Mouse (Mus musculus) MEL (cell line): Measurements from ENCODE around the gene Cd40.

Source experiments
- BHLHE40 ChIP-seq: IDR thresholded peaks from 2 replicates; pipeline ENCODE4 v1.6.1; 2012; ENCODE audit warnings: low read depth, mild to moderate bottlenecking, inconsistent platforms, low read length, improper control_type of control experiment, borderline replicate concordance
- CTCF ChIP-seq, 3 experiments: IDR thresholded peaks in 2 of 3; conservative IDR thresholded peaks in 1 of 3; 2 replicates each; pipeline ENCODE4 v1.5.1; 2011 to 2012; ENCODE audit warnings: low read length in 3 of 3, low read depth in 2 of 3, mild to moderate bottlenecking in 2 of 3, improper control_type of control experiment in 1 of 3, inconsistent platforms in 1 of 3, mixed read lengths in 1 of 3, moderate library complexity in 1 of 3; ENCODE audit not compliant: control insufficient read depth in 1 of 3, insufficient read depth in 1 of 3, poor library complexity in 1 of 3, severe bottlenecking in 1 of 3
- EP300 ChIP-seq, 2 experiments: IDR thresholded peaks; 2 replicates each; pipeline ENCODE4 v1.6.1; 2011; ENCODE audit warnings: improper control_type of control experiment in 2 of 2, low read length in 2 of 2, low read depth in 1 of 2, mild to moderate bottlenecking in 1 of 2
- MEF2A ChIP-seq: IDR thresholded peaks from 2 replicates; pipeline ENCODE4 v1.6.1; 2014; ENCODE audit warnings: low read depth, mild to moderate bottlenecking, inconsistent platforms, low read length, improper control_type of control experiment; ENCODE audit not compliant: poor library complexity, insufficient replicate concordance, severe bottlenecking; ENCODE audit errors: extremely low read depth
- MXI1 ChIP-seq: IDR thresholded peaks from 2 replicates; pipeline ENCODE4 v1.6.1; 2011; ENCODE audit warnings: mild to moderate bottlenecking, low read depth, low read length, improper control_type of control experiment
- MYC ChIP-seq: IDR thresholded peaks from 2 replicates; pipeline ENCODE4 v1.6.1; 2011; ENCODE audit warnings: low read depth, mild to moderate bottlenecking, low read length, improper control_type of control experiment, moderate library complexity
- NRF1 ChIP-seq: IDR thresholded peaks from 2 replicates; pipeline ENCODE4 v1.6.1; 2014; ENCODE audit warnings: low read depth, mild to moderate bottlenecking, inconsistent platforms, low read length, improper control_type of control experiment, moderate library complexity; ENCODE audit not compliant: poor library complexity, insufficient read depth, severe bottlenecking
- POLR2A ChIP-seq, 2 experiments: IDR thresholded peaks; 2 replicates each; pipeline ENCODE4 v1.6.1; 2011 to 2012; ENCODE audit warnings: low read length in 2 of 2, mild to moderate bottlenecking in 2 of 2, control low read depth in 1 of 2, improper control_type of control experiment in 1 of 2, low read depth in 1 of 2, moderate library complexity in 1 of 2; ENCODE audit not compliant: control insufficient read depth in 1 of 2, insufficient read depth in 1 of 2, poor library complexity in 1 of 2
- TBP ChIP-seq: IDR thresholded peaks from 2 replicates; pipeline ENCODE4 v1.8.0; 2011; ENCODE audit warnings: low read depth, low read length, improper control_type of control experiment
- USF1 ChIP-seq: IDR thresholded peaks from 2 replicates; pipeline ENCODE4 v1.6.1; 2014; ENCODE audit warnings: low read depth, mild to moderate bottlenecking, inconsistent platforms, low read length, improper control_type of control experiment, moderate library complexity
- USF2 ChIP-seq, 2 experiments: IDR thresholded peaks; 2 replicates each; pipeline ENCODE4 v1.6.1; 2011 to 2012; ENCODE audit warnings: improper control_type of control experiment in 2 of 2, low read length in 2 of 2, borderline replicate concordance in 1 of 2, inconsistent platforms in 1 of 2, low read depth in 1 of 2, mild to moderate bottlenecking in 1 of 2; ENCODE audit not compliant: insufficient read depth in 1 of 2

- TF ChIP-seq MYC (no peak), CTCF (IDR thresholded peaks at IDR 0.05 in 2 of 3, conservative IDR thresholded peaks at IDR 0.05 in 1 of 3; ENCODE audit: control insufficient read depth in 1 of 3, insufficient read depth in 1 of 3, low read depth in 2 of 3, low read length in 3 of 3, poor library complexity in 1 of 3, severe bottlenecking in 1 of 3) (no peak), EP300 (IDR thresholded peaks at IDR 0.05; ENCODE audit: low read depth in 1 of 2, low read length in 2 of 2) (no peak), USF1 (no peak), MEF2A (no peak), MXI1 (no peak), POLR2A (IDR thresholded peaks at IDR 0.05; ENCODE audit: control insufficient read depth in 1 of 2, insufficient read depth in 1 of 2, low read depth in 1 of 2, low read length in 2 of 2, poor library complexity in 1 of 2) (no peak), USF2 (IDR thresholded peaks at IDR 0.05; ENCODE audit: borderline replicate concordance in 1 of 2, insufficient read depth in 1 of 2, low read depth in 1 of 2, low read length in 2 of 2) (no peak), TBP (no peak), NRF1 (no peak), BHLHE40 (no peak)
Measured at GRCm38 (mm10) chr2:165091433-165091965, 36.1 kb downstream of the Cd40 start.
